Mouse (Mus musculus) ovary, postnatal 36 days (tissue): Measurements from ENCODE around the gene Lhfpl2.
A peak's percentile ranks its signal among the peaks of the same experiment; 100 is the strongest.

ENCODE experiments used
- DNase-seq: peaks from one replicate; pipeline ENCODE4 v3.0.0; 2022; ENCODE audit warnings: low spot score, mixed read lengths

Gene Lhfpl2

DNA sequence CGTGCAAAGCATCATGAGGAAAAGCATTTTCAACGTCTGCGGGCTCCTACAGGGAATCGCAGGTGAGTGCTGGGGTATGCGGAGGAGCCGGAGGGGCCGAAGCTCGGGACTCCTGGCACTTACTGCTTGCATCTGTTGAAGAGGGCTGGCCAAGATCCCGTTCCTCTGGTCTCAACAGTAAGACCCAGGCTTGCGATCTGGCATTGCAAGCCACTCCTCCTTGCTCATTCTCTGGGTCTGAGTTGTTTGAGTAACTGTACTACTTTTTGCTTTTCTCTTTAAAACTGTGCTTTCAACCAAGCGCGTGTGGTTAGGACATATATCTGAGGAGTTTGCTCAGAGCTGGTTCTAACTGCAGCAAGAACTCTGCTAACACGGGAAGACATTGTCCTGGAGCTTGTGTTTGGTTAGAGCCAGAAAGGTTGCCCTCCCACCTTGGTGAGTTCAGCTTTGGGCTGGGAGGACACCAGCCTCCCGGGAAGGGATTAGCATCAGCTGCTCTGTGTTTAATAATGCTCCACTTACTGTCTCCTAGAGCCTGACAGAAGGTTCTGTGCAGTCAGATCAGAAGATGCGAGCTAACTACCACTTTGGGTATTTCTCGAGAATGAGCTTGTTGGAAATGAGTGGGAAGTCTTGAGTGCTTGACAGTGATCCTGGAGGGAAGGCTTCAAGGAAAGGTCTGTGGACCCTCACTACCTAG is 117.1 kb downstream of the Lhfpl2 start:
- no peak for DNase-seq

DNA sequence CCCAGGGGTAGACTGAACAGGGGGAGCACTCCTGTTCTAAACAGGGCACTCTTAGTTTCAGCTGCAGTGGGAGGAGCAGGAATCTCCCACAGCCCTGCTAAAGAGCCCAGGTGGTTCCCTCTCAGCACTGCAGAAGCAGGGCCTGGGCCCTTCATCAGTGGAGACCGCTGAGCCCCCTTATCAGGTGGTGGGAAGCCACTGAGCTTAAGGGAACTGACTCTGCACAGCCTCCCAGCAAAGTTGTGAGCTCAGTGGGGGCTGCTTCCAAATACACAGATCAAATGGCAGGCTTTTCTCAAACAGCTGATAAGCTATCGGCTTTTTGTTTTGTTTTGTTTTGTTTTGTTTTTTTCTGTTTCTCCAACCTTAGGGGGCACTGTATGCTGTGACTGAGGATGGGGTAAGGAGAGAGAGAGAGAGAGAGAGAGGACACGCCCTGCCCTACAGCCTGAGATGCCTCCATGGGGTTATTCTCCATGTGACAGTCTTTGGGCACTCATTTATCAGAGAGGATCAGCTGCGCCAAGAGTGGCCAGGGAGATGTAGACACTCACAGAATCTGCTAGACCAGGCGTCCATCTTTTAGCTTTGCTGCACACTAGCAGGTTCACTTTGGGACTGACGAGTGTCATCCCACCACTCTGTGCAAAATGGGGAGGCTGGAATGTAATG is 117.9 kb downstream of the Lhfpl2 start:
- no peak for DNase-seq

DNA sequence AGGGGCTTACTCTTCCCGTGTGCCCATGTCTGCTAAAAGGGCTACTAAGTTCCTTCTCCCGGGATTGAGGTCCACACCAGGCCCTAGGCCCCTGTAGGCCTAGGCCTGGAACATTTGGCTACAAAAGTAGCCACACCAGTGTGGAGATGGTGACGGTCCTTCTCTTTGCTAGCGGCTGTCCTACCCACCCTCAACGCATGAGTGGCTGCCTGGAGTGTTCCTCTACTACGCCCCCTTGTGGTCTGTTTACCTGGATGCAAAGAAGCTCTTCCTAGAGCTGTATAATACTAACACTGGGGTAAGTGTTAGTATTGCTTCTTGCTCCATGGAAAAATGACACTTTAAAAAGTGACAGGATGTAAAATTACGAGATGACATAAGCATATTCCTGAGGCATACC is 119.6 kb downstream of the Lhfpl2 start:
- DNase-seq: no peak

DNA sequence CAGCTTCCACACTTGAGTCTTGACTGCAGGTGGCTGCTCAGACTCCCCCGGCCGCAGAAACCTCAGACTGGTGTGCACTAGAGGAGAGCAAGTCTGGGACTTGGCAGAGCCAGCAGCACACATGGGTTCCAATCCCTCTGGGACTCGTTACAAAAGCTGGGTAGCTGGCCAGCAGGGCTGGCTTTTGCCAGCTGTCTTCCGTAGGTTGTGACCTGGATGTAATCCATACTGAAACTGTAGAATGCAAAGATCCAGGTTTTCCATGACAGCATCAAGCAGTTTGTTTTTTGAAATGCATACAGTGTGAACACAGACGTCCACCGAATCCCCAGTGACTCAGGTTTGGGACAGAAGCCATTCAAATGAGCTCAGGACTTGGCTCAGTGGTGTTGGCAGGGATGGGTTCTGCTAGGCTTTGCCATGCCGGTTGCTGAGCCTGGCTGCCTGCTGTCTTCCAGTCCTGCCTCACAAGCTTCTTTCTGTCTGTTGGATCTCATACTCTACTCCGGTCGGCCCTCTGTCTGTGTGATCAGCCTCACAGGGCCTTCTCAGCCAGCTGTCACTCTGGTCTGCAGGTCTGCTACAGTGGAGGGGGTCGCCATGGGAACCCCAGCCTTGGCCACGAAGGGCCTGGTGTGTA is 120.9 kb downstream of the Lhfpl2 start:
- no peak for DNase-seq

DNA sequence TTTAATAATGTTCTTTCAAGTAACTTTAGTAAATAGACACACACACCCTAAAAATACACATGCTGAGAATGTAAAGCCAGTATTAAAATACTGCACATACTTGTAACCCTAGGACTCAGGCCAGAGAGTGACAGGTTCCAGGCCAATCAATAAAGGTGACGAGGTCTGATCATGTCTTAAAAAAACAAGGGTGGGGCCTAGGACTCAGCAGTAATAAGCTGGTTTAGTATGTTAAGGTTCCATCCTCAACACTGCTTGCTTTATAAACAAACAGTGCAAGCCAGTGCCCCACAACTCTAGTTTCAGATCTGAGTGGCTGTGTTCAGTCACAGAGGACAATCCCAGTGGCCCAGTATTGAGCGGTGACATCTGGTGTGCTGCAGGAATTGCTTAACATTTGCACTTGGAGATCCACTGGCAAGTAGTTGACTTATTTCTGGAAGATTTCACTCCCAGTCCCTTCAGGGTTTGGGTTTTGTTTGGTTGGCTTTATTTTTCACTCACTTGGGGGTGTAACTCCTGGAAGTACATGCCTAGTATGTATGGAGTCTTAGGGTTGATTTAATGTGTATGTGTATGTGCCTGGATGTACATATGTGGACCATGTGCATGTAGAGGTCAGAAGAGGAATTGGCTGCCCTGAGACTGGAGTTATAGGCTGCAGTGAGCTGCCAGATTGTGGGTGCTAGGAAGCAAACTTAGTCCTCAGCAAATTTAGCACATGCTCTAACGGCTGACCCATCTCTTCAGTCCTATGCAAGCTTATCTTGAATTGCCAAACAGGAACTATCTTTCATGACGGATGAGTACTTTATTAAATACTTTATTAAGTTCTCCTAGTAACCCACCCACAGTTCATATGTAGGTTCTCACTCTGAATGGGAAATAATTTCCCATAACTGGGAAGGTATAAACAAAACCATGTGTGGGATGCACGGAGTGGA is 123.2 kb downstream of the Lhfpl2 start:
- no peak for DNase-seq

DNA sequence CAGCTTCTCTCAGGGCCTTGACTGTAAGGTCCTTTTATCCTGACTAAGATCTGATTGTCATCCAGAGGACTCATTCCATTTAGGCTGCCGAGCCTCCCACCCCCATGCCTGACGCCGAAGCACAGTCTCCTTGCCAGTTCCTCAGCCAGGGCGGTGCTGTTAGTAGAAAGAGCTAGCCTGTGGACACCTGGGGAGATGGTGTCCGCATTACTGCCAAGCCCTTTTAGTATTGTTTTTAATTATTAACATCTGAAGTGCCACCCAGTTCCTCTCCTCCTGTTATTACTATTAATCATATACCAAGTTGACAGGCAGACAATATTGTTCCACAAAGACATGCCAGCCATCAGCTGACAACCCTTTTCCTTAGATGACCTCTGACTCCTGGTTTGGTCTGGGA is 124.4 kb downstream of the Lhfpl2 start:
- DNase-seq: no peak

DNA sequence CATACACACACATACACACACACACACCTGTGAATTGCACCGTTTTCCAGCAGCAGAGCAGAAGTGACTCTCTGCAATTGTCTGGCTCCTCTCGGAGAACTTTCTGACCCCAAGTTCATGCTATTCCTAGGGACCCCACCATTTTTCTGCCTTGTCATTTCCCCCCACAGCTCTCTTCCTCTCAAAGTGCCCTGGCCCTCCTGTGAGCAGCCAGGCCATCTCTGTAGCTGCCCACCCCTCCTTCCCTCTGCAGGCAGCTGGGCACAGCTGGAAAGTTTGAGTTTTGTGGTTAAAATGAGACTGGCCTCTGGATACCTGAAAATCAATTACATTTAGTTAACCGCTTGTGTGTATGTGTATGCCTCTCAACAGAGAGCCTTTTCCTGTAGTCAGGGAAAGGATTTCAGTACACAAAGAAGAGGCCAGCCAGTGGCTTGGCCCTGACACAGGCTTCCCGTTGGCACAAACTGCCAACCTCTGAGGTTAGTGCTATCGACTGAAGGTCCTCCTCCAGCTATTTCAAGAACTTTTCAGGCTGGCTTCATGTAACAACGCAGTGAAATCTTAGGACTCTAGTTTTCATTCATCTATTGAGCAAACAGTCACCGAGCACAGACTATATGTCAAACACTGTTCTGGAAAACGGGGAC is 125.9 kb downstream of the Lhfpl2 start:
- DNase-seq: no peak

DNA sequence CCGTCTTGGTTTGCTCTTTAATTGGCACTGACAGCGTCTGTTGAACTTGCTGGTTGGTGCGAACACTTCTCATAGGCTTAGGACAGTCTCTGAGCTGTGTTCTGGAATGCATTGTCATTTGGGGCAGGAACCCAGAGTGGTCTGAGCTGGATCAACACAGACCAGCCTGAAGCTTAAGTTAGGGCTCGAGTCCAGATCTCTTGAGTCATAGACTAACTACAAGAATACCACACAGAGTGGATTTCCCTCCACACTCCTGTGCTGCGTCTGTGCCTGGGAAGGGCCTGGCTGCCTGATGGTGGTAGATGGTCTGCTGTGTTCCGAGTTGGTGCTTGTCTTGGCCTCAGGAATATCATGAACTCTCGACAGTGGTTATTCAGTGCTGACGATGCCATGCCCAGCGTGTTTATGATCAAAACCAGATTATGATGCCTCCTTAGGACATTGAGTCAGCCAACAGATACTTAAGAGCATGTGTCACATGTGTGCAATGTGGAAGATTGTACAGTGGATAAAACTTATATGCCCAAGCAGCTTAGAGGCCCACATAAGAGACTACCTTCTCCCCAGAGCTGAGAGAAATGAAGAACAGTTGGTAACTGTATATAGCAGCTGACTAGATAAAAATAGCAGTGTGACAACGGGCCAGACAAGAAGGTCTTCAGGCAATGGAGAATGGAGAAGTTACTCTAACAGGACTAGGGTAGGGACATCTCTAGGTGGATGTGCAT is 127.3 kb downstream of the Lhfpl2 start:
- DNase-seq: no peak

DNA sequence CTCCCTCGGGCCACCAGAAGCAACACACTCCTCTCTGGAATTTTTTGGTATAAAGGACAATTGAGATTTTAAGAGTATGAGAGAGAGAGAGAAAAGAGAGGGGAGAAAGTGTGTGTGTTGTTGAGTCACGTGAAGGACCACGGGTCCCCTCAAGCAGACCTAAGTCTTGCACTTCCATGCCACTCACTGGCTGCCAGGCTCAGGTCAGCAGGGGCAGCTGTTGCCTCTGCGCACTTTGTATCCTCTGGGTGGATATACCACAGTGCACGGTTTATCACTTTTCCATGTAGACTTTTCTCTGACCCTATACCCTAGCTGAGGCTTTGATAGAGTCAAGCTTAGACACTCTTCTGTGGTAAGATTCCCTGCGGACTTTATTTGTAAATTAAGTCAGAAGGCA is 128.0 kb downstream of the Lhfpl2 start:
- DNase-seq: no peak

DNA sequence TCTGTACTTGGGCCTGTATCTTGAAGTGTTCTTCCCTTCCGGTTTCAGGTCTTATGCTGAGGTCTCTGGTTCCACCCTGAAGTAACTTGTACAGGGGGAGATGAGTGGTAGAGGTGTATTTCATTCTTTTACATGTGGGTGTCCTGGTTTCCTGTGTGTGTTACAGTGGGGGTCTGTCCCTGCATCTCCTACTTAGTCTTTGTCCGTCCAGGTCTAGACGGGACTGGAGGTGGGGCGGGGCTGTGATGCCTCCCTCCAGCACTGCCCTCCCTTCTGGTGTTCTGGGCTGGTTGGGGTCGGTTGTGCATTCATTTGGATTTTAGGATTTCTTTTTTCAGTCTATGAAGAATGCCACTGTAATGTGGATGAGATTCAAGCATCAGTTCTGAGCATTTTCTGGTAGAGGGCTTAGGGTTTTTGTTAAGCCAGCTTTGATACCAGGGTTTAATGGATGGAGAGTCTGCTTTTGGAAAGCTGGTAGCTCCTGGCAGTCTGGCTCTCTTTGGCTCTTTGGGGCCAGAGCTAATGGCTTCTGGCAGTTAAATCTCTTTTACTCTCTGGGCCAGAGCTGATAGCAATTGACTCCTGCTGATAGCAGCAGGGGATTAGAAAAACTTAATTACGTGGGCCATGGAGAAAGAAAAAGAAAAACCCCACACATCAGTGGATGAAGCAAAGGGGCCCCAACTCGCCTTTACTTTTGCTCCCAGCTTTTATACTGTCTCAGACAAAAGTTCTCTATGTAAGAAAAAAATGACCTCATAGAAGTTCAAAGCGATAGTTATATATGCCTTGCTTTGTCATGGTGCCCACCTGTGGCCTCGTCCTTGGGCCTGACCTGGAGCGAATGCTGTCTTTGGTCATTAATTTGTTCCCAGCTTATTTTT is 130.8 kb downstream of the Lhfpl2 start:
- no peak for DNase-seq

DNA sequence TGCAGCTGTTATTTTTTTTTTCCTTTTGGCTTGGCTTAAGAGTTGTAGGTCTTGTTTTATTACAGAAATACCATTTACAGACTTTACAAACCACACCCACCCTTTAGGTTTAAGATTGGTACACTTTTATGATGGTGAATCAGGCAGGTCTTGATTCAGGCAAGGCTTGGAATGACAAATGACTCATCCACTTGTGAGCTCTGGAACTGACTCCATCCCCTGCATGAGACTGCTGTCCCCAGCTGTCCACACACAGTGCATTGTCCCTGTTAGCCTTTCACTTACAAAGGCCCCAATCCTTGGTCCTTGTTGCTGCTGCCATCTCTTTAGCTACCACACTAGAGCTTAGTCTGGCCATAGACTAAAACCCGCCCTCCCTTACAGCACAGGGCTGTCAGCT is 132.8 kb downstream of the Lhfpl2 start:
- no peak for DNase-seq

DNA sequence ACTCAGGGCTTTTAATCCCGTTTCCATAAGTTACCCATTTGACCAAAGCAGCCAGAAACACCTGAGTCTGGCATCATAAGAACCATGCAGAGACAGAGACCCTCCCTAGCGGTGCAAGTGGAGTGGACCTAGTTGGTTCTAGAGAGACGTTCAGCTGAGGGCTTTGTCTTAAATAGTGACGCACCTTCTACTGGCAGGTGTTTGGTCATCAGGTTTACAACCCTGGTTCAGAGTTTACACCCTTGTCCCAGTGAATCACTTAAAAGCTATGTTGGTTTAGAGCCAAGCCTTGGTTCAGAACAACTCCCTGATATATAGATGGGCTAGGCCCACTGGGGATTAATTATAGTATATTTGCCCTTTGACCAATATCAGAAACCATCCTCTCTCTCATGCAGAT is 135.6 kb downstream of the Lhfpl2 start:
- no peak for DNase-seq

DNA sequence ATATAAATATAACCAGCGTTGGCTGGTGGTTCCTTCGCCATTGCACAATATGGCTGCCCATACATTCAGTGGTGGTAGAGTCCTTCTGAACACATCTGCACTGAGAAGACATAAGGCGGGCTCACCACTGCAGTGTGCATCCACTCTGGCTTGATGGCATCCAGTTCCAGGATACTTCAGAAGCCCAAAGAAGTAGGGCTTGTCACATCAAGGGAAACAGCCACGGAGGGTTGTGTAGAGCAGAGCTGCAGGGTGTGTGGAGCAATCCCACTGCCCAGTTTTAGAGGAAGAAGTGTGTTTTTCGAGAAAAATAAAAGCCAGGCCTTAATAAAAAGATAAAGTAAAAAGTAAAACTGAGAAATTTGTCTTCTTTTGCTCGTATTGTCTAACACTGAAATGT is 141.0 kb downstream of the Lhfpl2 start:
- DNase-seq: no peak

DNA sequence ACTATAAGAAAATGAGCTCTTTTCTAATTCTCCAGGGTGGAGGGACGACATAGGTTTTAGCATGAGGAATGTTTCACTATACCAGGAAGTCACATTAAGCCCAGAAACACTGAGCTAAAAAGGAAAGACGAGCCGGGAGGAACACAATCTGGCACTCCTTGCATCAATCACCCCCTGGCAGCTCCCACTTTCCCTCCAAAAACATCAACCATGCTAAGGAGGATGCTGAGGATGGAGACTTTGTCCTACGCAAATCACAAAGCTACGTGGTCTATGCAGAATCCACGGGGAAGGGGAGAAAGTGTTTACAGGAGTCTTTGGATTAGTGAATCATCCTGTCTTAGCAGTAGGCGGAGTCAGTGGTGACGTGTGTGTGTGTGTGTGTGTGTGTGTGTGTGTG is 142.2 kb downstream of the Lhfpl2 start:
- DNase-seq: no peak

DNA sequence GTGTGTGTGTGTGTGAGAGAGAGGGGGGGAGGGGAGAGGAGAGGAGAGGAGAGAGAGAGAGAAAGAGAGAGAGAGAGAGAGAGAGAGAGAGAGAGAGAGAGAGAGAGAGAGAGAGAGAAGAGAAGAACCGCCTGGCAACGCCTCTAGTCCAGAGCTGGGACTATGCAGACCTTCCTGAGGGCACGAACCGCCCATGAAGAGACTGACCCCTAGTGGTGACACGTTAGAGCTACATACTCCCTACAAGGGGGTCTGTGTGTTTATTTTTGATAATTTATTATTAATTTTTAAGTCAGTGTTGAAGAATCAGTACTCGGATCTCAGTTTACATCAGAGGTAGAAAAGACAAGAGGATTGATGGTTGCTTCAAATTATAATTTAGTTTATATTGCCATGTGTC is 147.6 kb downstream of the Lhfpl2 start:
- peak; percentile 32 for DNase-seq

DNA sequence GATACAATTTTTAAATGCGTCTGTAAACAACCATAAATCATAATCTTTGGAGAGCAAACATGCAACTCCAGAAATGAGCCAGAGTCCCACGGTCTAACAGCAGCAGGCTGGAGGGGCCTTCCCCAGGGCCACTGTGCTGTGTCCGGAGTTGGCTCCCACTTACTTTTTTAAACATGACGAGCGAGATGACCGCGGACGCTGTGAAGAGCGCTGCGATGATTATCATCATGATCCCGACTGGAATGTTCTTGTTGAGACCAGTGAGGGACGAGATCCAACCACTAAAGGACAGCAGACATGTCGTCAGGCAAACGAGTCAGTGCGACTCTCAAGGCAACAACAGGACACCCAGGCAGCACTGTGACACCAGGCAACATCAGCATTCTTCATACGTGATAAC is 150.4 kb downstream of the Lhfpl2 start:
- no peak for DNase-seq

DNA sequence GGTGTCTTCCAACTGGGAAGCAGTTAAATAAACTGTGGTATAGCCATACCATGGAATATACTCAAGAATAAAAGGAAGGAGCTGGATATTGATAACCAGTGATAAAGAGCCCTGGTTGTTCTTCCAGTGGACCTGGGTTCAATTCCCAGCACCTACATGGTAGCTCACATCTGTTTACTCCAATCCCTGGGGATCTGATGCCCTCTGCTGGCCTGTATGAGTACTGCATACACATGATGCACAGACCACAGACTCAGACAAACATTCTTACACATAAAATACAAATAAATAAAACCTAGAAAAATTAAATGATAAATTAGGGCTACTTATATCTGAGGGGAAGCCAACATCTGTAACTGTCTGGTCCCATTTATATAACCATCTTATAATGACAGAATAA is 151.3 kb downstream of the Lhfpl2 start:
- no peak for DNase-seq

DNA sequence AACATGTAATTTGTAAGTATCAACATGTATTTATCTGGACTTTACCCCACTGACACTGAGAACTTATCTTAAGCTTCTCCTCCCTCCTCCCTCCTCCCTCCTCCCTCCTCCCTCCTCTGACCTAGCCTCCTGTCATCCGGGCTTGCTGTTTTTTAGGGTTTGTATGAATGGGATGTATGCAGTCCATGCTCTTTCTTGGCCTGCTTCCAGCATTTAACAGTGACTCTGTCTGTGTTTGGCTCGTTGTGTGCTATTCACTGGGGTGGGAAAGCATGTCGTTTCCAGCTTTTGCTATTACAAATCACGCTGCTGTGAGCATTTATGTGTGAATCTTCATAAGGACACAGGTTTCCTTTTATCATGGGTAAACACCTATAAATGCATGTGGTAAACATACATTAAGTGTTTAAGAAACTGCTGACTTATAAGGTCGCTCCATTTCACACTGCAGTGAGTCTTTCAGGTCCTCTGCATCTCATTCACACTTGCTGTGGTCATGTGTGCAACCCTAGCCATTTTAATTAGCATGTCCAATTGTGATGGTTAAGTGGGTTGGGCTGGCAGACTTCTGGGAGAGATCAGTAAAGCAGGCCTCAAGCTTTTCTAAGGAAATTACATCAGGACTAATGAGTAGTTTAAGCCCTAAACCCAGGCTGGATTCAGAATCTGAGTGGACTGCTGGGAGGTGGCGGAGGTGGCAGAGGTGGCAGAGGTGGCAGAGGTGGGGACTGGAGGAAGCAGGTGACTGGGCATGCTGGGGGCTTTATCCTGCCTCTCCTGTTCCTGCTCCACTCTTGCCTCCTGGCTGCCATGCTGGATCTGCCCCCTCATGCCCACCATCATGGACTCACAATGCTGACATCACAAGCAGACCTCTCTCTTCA is 153.9 kb downstream of the Lhfpl2 start:
- no peak for DNase-seq

DNA sequence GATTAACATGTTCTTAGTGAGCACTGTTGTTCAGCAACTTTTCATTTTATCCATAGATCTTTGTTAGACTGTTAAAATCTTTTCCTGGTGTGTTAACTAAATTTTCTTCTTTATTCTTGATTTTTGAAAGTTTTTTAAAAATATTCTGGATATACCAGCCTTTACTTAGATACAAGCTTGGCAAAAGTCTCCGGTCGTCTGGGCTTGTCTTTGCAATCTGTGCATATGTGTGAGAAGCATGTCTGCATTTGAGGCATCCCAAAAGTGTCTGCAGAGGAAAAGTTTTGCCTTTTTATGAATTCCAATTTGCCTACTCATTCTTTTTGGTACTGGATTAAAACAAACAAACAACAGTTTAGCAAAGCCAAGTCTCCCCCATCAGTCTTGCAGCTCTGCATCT is 154.6 kb downstream of the Lhfpl2 start:
- DNase-seq: no peak
